Mouse (Mus musculus): Measurements from ENCODE around the gene Golga4.

The Golga4 gene

GRCm38 (mm10) chr9:118489579-118490019 lies 16.5 kb upstream of the Golga4 start:
- DNase-seq: peak; percentile 79

- DNase-seq: no peak
Observed at GRCm38 (mm10) chr9:118491195-118491594, 14.9 kb upstream of the Golga4 start.

DNA sequence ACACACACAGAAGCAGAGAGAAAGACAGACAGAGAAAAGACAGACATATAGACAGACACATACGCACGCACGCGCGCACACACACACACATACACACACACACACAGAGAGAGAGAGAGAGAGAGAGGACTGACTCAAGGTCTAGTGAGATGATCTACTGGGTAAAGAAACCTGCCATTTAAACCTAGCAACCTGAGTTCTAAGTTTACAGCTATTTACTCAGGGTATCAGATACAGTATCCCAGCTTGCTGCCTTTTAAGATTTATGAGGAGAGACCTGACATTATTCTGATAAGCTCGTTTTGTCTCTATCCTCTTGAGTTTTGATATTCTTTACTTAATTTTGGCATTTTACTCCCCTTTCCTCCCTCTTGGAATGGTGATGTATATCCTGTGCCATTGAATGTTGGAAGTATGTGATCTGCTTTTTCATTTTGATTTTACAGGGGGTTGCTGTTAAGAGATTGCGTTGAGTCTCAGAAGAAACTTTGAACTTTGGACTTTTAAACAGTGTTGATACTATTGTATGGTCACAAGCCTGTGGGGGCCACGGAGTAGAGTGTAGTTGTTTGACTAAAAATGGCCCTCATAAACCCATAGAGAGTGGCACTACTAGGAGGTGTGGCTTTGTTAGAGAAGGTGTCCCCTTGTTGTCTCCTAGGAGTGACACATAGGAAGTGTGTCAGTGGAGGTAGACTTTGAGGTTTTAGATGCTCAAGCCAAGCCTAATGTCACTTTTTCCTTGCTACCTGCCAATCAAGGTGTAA lies 13.0 kb upstream of the Golga4 start:
- no peak for DNase-seq

GRCm38 (mm10) chr9:118494106-118494505 lies 12.0 kb upstream of the Golga4 start:
- no peak for DNase-seq

- no peak for DNase-seq
Observed at GRCm38 (mm10) chr9:118495933-118496332, 10.1 kb upstream of the Golga4 start.

- DNase-seq: no peak
Observed at GRCm38 (mm10) chr9:118496952-118497351, 9.1 kb upstream of the Golga4 start.

DNA sequence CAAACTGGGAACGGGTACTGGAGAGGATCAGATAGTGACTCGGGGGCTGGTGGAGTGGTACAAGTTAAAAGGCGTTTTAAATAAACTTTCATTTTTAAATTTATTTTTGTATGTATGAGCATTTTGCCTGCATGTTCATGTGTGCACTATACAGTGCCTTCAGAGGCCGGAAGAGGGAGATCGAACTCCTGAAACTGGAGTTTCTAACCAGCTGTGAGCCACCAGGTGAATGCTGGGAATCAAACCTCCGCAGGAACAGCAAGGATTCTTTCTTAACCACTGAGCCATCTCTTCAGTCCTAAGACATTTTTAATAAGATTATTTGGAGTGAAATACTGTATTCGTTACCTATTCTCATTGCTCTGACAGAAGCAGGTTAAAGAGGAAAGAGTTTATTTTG lies 8.0 kb upstream of the Golga4 start:
- DNase-seq: no peak

DNA sequence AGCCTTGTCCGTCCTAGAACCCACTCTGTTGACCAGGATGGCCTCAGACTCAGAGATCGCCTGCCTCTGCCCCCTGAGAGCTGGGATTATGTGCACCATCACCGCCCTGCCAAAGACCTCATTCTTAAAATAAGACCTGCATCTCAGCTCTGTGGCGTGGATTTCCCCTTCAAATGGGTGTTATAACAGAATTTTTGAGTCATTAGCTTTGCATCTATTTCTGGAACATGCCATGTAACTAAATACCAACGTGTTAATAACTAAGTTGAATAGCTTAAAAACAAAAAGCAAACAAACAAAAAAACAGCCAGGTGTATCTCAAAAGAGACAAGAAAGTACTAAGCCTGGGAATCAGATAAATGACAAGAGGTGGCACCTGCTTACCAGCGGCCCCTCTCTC lies 5.1 kb upstream of the Golga4 start:
- DNase-seq: no peak

- no peak for DNase-seq
Observed at GRCm38 (mm10) chr9:118504656-118505055, 1.4 kb upstream of the Golga4 start.

DNA sequence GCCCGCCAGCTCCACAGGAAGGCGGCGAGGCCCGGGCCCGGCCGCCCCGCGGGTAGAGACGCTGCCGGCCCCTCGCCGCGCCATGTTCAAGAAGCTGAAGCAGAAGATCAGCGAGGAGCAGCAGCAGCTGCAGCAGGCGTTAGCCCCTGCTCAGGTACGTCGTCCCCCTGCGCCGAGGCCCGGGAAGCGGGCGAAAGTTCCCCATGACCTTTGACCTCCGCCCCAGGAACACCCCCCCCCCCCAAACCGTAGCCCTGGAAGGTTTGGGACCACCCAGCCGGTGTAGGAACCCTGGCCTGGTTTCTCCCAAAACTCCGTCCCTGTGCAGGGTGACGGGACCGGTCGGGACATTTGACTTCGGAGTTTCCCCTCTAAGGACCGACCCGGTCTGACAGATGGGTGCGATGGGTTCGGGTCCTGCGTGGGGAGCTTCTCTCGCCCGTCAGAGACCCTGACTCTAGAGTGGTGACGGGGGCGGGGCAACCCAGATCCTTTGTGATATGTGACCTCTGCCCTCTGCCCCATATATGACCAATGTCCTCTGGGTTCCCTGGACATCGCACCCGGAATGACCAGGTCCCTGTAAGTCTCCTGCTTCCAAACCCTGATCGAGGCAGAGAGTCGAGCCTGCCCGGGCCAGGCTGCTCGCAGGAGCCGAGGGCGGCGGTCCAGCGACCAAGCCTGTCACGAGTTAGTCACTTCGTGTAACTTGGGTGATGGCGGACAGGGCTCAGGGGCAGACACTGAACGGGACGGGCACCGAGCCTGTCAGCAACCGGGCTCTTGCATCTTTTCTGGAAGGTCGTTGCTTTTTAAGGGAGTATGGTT lies 551 bp downstream of the Golga4 start:
- DNase-seq: peak; percentile 32

- DNase-seq: no peak
Observed at GRCm38 (mm10) chr9:118507552-118507951, 1.5 kb downstream of the Golga4 start.

- DNase-seq: no peak
Observed at GRCm38 (mm10) chr9:118508601-118509000, 2.5 kb downstream of the Golga4 start.

DNA sequence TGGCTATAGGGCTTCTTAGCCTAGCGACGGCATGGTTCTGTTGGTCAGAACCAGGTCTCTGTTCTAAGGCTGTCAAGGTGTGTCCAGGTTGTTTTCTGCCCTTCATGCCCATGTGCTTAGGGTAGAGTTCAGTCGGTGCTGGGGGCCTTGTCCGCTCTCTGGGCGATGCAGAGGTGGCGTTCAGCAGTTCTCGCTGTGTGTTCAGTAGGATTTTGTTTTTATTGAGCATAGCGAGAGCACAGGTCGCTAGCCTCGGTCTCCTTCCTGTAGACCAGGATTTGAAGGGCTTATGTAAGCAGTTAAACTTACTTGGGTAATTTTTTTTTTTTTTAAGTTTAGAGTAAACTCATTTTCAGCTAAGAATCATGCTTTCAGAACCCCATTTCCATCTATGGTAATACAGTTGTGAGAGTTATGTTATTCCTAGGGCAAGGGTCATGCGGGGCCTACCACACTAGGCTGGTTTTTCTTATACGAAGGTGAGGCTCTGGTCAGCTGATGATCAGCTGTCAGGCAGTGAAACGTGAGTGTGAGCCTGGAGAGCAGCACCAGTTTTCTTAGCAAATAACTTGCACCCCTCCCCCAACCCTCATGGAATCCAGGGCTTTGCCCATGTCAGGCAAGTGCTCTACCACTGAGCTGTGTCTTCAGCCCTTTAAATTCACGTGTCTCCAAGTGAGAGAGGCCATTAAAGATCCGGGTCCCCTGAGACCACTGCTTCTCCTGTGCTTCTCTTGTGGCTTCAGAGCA lies 5.0 kb downstream of the Golga4 start:
- DNase-seq: no peak

- DNase-seq: no peak
Observed at GRCm38 (mm10) chr9:118512681-118513233, 6.7 kb downstream of the Golga4 start.

- no peak for DNase-seq
Observed at GRCm38 (mm10) chr9:118515476-118515875, 9.4 kb downstream of the Golga4 start.

- no peak for DNase-seq
Observed at GRCm38 (mm10) chr9:118516162-118516561, 10.1 kb downstream of the Golga4 start.

- no peak for DNase-seq
Observed at GRCm38 (mm10) chr9:118517619-118518018, 11.6 kb downstream of the Golga4 start.

DNA sequence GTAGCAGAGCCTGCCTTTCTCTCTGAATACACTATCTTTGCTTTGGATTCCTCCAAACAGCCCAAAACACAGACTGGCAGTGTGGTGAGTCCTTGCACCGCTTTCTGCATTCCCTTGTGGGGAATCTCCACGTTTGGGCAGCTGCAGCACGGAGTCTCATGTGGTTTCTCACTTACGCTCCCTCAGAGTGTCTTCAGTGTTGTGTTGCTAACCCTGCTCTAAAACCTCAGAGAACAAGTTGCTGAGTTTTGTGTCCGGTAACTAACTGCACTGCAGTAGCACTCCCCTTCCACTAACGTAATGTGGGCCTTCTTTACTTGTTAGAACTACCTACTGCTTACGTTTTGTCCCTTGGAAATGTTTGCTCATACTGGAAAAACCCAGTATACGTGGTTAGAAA lies 13.0 kb downstream of the Golga4 start:
- DNase-seq: no peak

DNA sequence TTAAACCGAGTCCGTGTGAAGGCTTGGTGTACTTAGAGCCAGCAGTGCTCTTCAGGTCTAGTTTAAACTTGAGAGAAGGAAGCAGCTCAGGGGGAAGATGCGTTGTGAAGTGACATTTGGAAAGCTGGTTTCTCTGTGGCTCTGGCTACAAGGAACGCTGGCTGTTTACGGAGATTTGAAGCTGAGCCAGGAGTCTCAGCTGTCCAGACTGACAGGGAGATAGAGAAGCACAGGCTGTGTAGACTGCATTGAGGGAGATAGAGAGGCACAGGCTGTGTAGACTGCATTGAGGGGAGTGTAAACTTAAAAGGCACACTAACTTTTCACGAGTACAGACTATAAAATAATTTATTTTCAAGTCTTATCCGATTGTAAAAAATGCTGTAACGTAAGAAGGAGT lies 13.9 kb downstream of the Golga4 start:
- peak; percentile 53 for DNase-seq

- no peak for DNase-seq
Observed at GRCm38 (mm10) chr9:118520858-118521257, 14.8 kb downstream of the Golga4 start.

- DNase-seq: no peak
Observed at GRCm38 (mm10) chr9:118521659-118522058, 15.6 kb downstream of the Golga4 start.

DNA sequence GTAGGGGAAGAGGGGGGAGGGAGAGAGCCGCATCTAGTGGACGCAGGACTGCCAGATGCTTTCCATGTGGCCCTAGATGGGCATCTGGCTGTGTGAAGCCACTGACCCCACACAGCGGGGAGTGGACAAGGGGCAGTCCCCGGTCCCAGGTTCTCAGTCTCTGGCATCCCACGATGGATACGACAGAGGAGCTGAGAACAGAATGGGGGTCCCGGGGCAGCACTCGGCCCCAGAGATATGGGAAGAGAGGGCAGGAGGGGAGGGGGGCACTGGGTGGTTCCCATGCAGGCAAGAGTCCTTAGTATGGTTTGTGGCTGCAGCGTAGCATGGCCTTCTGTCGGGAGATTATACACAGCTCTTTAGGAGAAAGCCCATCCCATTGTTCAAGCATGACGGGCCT lies 17.7 kb downstream of the Golga4 start:
- DNase-seq: no peak

DNA sequence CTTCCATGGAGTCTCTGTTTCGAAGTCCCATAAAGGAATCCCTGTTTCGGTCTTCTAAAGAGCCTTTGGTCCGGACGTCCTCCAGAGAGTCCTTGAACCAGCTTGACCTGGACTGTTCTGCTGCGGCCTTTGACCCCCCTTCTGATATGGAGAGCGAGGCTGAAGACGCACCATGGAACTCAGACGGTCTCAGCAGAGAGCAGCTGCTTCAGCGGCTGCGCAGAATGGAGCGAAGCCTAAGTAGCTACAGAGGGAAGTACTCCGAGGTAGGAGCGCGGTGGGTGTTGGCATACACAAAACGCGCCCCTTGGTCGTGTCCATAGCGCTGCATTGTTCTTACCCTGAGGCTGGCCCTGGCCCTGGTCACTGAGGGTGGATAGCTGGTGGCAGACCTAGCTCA lies 21.0 kb downstream of the Golga4 start:
- DNase-seq: no peak

All from lung, postnatal 10 days (tissue).